14 mouse cellular contexts compared by ENCODE assay signal in the genomic region with DNA sequence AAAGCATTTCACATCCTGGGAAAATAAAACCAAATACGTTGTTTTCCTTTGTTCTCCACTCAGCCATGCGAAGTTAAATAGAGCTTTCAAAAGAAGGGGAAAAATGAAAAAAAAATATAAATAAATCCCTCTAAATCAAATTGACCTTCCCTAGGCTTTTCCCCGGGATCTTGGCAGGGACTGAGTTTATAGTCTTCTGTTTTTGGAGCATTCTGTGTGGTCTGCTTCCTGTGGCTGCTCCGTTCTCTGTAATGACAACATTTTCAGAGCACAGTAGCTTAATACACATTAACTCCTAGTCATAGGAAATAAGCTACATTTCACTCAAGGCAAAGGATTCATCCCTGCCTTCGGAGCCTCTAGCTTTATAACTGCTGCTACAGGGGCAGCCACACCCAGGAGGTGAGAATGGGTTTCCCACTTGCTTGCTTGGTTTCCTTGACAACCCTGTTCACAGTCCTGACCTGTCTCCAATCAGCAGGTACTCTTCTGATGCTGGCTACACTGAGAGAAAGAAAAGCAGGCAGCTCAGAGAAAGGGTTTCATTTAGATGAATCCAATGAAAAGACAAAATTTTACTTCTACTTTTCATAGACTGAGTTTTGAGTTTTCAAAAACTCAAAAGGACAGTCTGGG. TPM values are rescaled to one million over a fixed set of nuclear protein-coding genes. Genes with fewer than 3 reads are reported as not detected.
DNase-seq lines count a peak whose midpoint lies in the region; ATAC-seq lines count a peak whose summit lies in the region.
"Had no signal": no experiment of that assay in that cellular context is flagged by ENCODE, and none has a peak within 500 bp of the region (broad histone marks: within the 10 kb centered on the region; RNA-seq: fewer than 3 reads in every experiment).

No protein-coding gene starts in this region.

- H3K9ac ChIP-seq in forebrain, embryonic 12.5 days, result no peak overlapping the region
- H3K9ac ChIP-seq in midbrain, embryonic 15.5 days, result no peak overlapping the region
- H3K9ac ChIP-seq: liver, embryonic 14.5 days; neural tube, embryonic 12.5 days had no signal

- no peaks in the 10 kb centered on the region for H3K9me3 ChIP-seq in forebrain, embryonic 12.5 days
- H3K9me3 ChIP-seq in midbrain, embryonic 15.5 days, result no peaks in the 10 kb centered on the region
- H3K9me3 ChIP-seq: neural tube, embryonic 12.5 days had no signal

- peaks cover 6% of the 10 kb centered on the region for H3K4me1 ChIP-seq in forebrain, embryonic 12.5 days
- peaks cover 9% of the 10 kb centered on the region; the same call in 1 of the 2 replicates for H3K4me1 ChIP-seq in midbrain, embryonic 15.5 days
- H3K4me1 ChIP-seq: neural tube, embryonic 12.5 days had no signal

- H3K27me3 ChIP-seq in forebrain, embryonic 12.5 days, result no peaks in the 10 kb centered on the region
- no peaks in the 10 kb centered on the region for H3K27me3 ChIP-seq in midbrain, embryonic 15.5 days (replicated peaks)
- H3K27me3 ChIP-seq: neural tube, embryonic 12.5 days had no signal

- H3K4me2 ChIP-seq in forebrain, embryonic 12.5 days, result no peak overlapping the region
- H3K4me2 ChIP-seq in midbrain, embryonic 15.5 days, result peak overlapping the region; percentile 15; the same call in 1 of the 2 replicates
- H3K4me2 ChIP-seq: neural tube, embryonic 12.5 days had no signal

- DNase-seq in cerebellum, postnatal 14 days, result peak; percentile 4 to 18
- DNase-seq in cerebellum, adult 8-10 months, result no peak
- peak; percentile 14 for DNase-seq in kidney, postnatal 10 days
- DNase-seq in kidney, adult 8-10 months, result no peak
- DNase-seq in thymus, postnatal 36 days, result no peak
- no peak for DNase-seq in left cerebral cortex, postnatal 36 days (ENCODE audit: low spot score in 2 of 2)
- DNase-seq: cerebellum, adult 2 months; left cerebral cortex, postnatal 4 days; thymus, adult 2 months had no signal

- no peaks in the 10 kb centered on the region for H3K36me3 ChIP-seq in forebrain, embryonic 12.5 days (replicated peaks)
- H3K36me3 ChIP-seq in midbrain, embryonic 15.5 days (replicated peaks), result no peaks in the 10 kb centered on the region
- H3K36me3 ChIP-seq: neural tube, embryonic 12.5 days had no signal

- 28% methylated on average over 5 of the region's 5 CpGs for WGBS in forebrain, embryonic 12.5 days
- 29% methylated on average over 5 of the region's 5 CpGs for WGBS in midbrain, embryonic 15.5 days

- intact Hi-C loops in left cerebral cortex, postnatal 36 days (cut with DNase I), result no loop called here

- H3K4me3 ChIP-seq in forebrain, embryonic 12.5 days (replicated peaks), result no peak overlapping the region
- no peak overlapping the region for H3K4me3 ChIP-seq in midbrain, embryonic 15.5 days
- H3K4me3 ChIP-seq: neural tube, embryonic 12.5 days had no signal

- peak; percentile 79; the same call in 1 of the 2 replicates for ATAC-seq in forebrain, embryonic 12.5 days (ENCODE audit: low FRiP score)
- peak; percentile 96 for ATAC-seq in midbrain, embryonic 15.5 days (replicated peaks)

- H3K27ac ChIP-seq in forebrain, embryonic 12.5 days, result no peak overlapping the region
- H3K27ac ChIP-seq in midbrain, embryonic 15.5 days, result peak overlapping the region; percentile 51; the same call in 1 of the 2 replicates
- H3K27ac ChIP-seq: liver, embryonic 14.5 days; neural tube, embryonic 12.5 days had no signal

RNA-seq across cellular contexts. Expression of gene Dkk2, which starts 51.9 kb away (rescaled TPM):
- polyA plus RNA-seq in forebrain, embryonic 12.5 days (2016; fragmentation: Nextera tagmentation; extraction: Ambion mirVana), result 7.6 and 11.8 TPM in 2 replicates
- polyA plus RNA-seq in midbrain, embryonic 15.5 days (2015; fragmentation: Nextera tagmentation; extraction: Ambion mirVana), result 2.3 and 2.4 TPM in 2 replicates
- 1 to 10 TPM in 1 of 2 experiments, under 1 TPM in 1; 0.79 to 1.2 TPM for total RNA-seq in left cerebral cortex, postnatal 36 days (2021)
- total RNA-seq: megakaryocyte progenitor cell, adult 5-6 weeks had no signal

Comparison
In these comparisons a context has a peak if more than half of its experiments do, and no peak if none do; other contexts are left out.
1. DNase-seq: peak in cerebellum, postnatal 14 days (2 of 2) and kidney, postnatal 10 days (single experiment); none in cerebellum, adult 8-10 months (single experiment), kidney, adult 8-10 months (0 of 2), thymus, postnatal 36 days (0 of 2) and left cerebral cortex, postnatal 36 days (0 of 2).